Mouse (Mus musculus): Measurements from ENCODE around the gene Nol3.

DNA sequence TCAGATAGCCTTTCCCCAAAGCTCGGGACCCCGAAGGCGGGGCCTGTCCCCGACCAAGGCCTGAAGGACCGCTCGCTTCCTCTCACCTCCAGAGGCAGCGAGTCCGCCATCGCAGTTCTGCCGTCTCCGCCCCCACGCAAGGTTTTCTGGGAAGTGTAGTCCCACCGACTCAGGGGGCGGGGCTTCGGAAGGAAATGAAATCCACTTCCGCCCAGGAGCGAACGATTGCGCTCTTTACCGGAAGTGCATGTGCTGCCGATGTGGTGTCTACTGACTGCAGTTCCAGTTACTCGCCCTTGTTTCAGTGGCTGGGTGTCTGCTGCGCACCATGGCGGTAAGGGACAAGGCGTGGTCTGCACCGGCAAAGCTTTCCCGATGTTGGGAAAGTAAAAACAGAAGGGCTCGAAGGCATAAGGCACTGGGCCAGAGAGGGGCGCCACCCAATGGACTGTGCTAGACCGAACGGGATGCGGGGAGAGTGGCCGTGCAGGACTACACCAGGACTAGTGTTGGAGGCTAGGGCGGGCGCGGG, 50.3 kb downstream of the Nol3 start, which contains the start of the genes Lrrc29 and Tmem208:
- TF ChIP-seq POLR2A (IDR thresholded peaks at IDR 0.05; ENCODE audit: insufficient read depth, low read depth, low read length) (peak; percentile 79), CTCF (IDR thresholded peaks at IDR 0.05; ENCODE audit: insufficient read depth, low read depth, low read length) (peak; percentile 50)
